Mouse (Mus musculus) cortical plate, adult 2 months (tissue): Measurements from ENCODE around the gene Gal.

Experiments used
- CTCF ChIP-seq: fragments of 200-500 bp; IDR thresholded peaks from 2 replicates; pipeline ENCODE4 v1.5.1; 2011; ENCODE audit warnings: mild to moderate bottlenecking, control low read depth, low read length; ENCODE audit not compliant: insufficient read depth; ENCODE audit errors: extremely low read depth
- POLR2A ChIP-seq: fragments of 200-500 bp; IDR thresholded peaks from 2 replicates; pipeline ENCODE4 v1.6.1; 2011; ENCODE audit warnings: mild to moderate bottlenecking, low read length, control low read depth; ENCODE audit not compliant: insufficient read depth; ENCODE audit errors: extremely low read depth

DNA sequence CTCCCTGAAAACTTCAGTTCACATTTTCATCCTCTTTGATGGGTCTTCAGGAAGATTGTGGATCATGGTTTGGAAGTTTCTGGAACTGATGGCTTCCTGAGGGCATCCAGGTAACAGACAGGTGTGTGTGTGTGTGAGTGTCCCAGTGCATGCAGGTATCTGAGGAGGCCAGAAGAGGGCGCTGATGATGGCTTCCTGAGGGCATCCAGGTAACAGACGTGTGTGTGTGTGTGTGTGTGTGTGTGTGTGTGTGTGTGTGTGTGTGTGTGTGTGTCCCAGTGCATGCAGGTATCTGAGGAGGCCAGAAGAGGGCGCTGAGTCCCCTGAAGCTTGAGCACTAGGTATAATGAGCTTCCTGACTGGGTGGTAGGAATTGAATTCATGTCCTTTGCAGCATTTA, 33.0 kb upstream of the Gal start:
- TF ChIP-seq CTCF, result no peak
- TF ChIP-seq POLR2A, result no peak
